Mouse (Mus musculus): ENCODE results near the gene Zfp57. TPM values are rescaled to one million over a fixed set of nuclear protein-coding genes. Genes with fewer than 3 reads are reported as not detected.
A peak's percentile ranks its signal among the peaks of the same experiment; 100 is the strongest.

Gene Zfp57
- polyA plus RNA-seq, 1 experiment from 2014 or later = 84.5 TPM

DNA sequence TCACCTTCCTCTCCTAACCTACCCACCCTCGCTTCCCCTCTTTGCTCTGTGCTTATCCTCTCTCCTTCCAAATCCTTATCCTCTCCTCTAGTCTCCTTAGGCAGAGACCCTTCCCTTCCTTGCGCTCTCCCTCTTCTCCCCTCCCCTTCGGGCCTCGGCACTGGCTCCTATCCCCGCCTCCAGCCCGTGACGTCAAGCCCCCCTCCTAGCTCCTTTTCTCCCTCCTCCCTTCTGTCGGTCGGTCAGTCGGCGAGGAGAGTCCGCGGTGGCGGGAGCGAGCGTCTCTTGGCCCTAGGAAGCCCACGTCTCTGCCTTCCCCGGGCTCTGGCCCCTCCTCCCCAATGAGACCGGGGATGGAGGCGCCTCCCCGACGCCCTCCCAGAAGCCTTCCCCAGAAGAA, 49.4 kb downstream of the Zfp57 start:
- Histone ChIP-seq H3K27ac (peak overlapping the region; percentile 83), H3K36me3 (peaks cover 21% of the 10 kb centered on the region), H3K4me1 (peaks cover 34% of the 10 kb centered on the region), H3K27me3 (ENCODE audit: insufficient read depth, poor library complexity, severe bottlenecking) (peaks cover 27% of the 10 kb centered on the region), H3K4me3 (peak overlapping the region; percentile 80), H3K9me3 (no peaks in the 10 kb centered on the region)
- under 1% methylated on average over 21 of the region's 22 CpGs for WGBS
- DNase-seq (ENCODE audit: low spot score) = peak; percentile 88

DNA sequence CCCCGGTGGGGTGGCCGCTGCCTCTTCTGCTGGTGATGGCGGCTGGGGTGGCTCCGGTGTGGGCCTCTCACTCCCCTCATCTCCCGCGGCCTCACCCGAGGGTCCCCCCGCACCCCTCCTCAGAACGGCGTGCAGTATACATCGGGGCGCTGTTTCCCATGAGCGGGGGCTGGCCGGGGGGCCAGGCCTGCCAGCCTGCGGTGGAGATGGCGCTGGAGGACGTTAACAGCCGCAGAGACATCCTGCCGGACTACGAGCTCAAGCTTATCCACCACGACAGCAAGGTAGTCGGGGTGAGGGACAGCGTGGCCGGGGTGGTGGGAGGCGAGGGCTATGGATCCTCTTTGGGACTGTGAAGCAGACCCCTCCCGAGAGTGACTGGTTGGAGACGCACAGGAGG, 49.9 kb downstream of the Zfp57 start:
- no peaks in the 10 kb centered on the region for H3K9me3 ChIP-seq
- no peak for DNase-seq (ENCODE audit: low spot score)
- H3K4me3 ChIP-seq = peak overlapping the region; percentile 80
- peaks cover 26% of the 10 kb centered on the region for H3K36me3 ChIP-seq
- WGBS = 3% methylated on average over 27 of the region's 27 CpGs
- peaks cover 30% of the 10 kb centered on the region for H3K4me1 ChIP-seq
- H3K27ac ChIP-seq = peak overlapping the region; percentile 83
- peaks cover 27% of the 10 kb centered on the region for H3K27me3 ChIP-seq (ENCODE audit: insufficient read depth, poor library complexity, severe bottlenecking)

DNA sequence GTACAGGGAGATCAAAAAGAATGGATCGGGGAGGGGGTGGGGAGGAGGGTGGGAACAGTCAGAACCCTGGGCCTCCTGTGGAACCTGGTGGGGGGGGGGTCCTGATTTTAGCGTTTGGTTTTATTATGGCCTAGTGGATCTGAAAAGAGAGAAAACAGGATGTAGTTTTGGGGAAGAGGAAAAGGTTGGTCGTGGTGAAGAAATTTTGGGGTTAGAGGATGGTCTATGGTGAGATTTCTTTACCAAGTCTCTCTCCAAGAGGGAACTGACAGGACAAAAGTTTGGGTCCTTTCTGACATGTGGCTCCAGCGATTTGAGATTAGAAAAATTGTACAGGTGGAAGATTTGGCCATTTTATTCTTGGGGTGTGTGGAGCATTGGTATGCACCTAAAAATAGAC, 50.8 kb downstream of the Zfp57 start:
- peaks cover 27% of the 10 kb centered on the region for H3K4me1 ChIP-seq
- no peaks in the 10 kb centered on the region for H3K9me3 ChIP-seq
- H3K4me3 ChIP-seq = no peak overlapping the region
- H3K27ac ChIP-seq = no peak overlapping the region
- DNase-seq (ENCODE audit: low spot score) = no peak
- WGBS = 52% methylated on average over 4 of the region's 4 CpGs
- H3K27me3 ChIP-seq (ENCODE audit: insufficient read depth, poor library complexity, severe bottlenecking) = peaks cover 27% of the 10 kb centered on the region
- peaks cover 34% of the 10 kb centered on the region for H3K36me3 ChIP-seq

DNA sequence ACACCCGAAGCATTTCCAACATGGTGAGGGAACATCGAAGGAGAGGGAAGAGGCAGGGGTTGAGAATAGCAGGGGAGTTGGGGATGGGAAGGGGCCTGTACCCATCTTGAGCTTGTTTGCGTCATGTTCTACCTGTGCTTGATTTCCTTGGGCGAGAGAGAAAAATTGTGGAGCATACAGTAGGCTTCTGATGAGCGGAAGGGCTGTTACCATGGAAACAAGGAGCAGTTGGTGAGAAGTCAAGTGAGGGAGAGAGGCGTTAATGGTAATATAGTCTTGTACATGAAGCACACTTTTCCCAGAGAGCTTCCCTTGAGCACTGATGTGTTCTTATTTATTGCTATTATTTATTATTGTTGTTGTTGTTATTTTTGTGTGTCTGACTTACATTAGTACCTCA, 56.0 kb downstream of the Zfp57 start:
- Histone ChIP-seq H3K27ac (no peak overlapping the region), H3K36me3 (peaks cover 69% of the 10 kb centered on the region)
- 86% methylated on average over 6 of the region's 6 CpGs for WGBS

More for the DNA sequence above, 56.0 kb downstream of the Zfp57 start:
- H3K9me3 ChIP-seq = no peaks in the 10 kb centered on the region
- H3K27me3 ChIP-seq (ENCODE audit: insufficient read depth, poor library complexity, severe bottlenecking) = no peaks in the 10 kb centered on the region
- H3K4me3 ChIP-seq = no peak overlapping the region
- H3K4me1 ChIP-seq = no peaks in the 10 kb centered on the region
- no peak for DNase-seq (ENCODE audit: low spot score)

Other genes starting within 250 kb of the Zfp57 start
- gene H2-M10.5, start 228.3 kb upstream of the Zfp57 start, polyA plus RNA-seq (2016; fragmentation: Nextera tagmentation; extraction: Ambion mirVana) = not detected in 2 replicates
- not detected in 2 replicates for gene H2-M10.6, start 189.0 kb upstream of the Zfp57 start, polyA plus RNA-seq (2016; fragmentation: Nextera tagmentation; extraction: Ambion mirVana)
- 27.1 and 30.4 TPM in 2 replicates for gene Trim26, start 164.0 kb upstream of the Zfp57 start, polyA plus RNA-seq (2016; fragmentation: Nextera tagmentation; extraction: Ambion mirVana)
- gene Trim15, start 134.0 kb upstream of the Zfp57 start, polyA plus RNA-seq (2016; fragmentation: Nextera tagmentation; extraction: Ambion mirVana) = 0.20 TPM in 1 of 2 replicates, not detected in the other
- 18.6 and 21.5 TPM in 2 replicates for gene Trim10, start 131.6 kb upstream of the Zfp57 start, polyA plus RNA-seq (2016; fragmentation: Nextera tagmentation; extraction: Ambion mirVana)
- gene Trim40, start 111.0 kb upstream of the Zfp57 start, polyA plus RNA-seq (2016; fragmentation: Nextera tagmentation; extraction: Ambion mirVana) = not detected in 2 replicates
- gene Trim31, start 103.0 kb upstream of the Zfp57 start, polyA plus RNA-seq (2016; fragmentation: Nextera tagmentation; extraction: Ambion mirVana) = not detected in 2 replicates
- not detected in 2 replicates for gene Rnf39, start 58.2 kb upstream of the Zfp57 start, polyA plus RNA-seq (2016; fragmentation: Nextera tagmentation; extraction: Ambion mirVana)
- 98.8 and 121 TPM in 2 replicates for gene Ppp1r11, start 49.4 kb upstream of the Zfp57 start, polyA plus RNA-seq (2016; fragmentation: Nextera tagmentation; extraction: Ambion mirVana)
- gene Znrd1, start 42.6 kb upstream of the Zfp57 start, polyA plus RNA-seq (2016; fragmentation: Nextera tagmentation; extraction: Ambion mirVana) = 45.2 and 55.4 TPM in 2 replicates
- gene Znrd1as, start 42.6 kb upstream of the Zfp57 start, polyA plus RNA-seq (2016; fragmentation: Nextera tagmentation; extraction: Ambion mirVana) = 7.7 and 10.3 TPM in 2 replicates
- 0.19 and 0.32 TPM in 2 replicates for gene 2410137M14Rik, start 19.9 kb upstream of the Zfp57 start, polyA plus RNA-seq (2016; fragmentation: Nextera tagmentation; extraction: Ambion mirVana)
- 0.27 and 0.39 TPM in 2 replicates for gene H2-M5, start 11.6 kb upstream of the Zfp57 start, polyA plus RNA-seq (2016; fragmentation: Nextera tagmentation; extraction: Ambion mirVana)
- gene Mog, start 22.2 kb downstream of the Zfp57 start, polyA plus RNA-seq (2016; fragmentation: Nextera tagmentation; extraction: Ambion mirVana) = 0.10 and 0.14 TPM in 2 replicates
- gene Gabbr1, start 44.8 kb downstream of the Zfp57 start, polyA plus RNA-seq (2016; fragmentation: Nextera tagmentation; extraction: Ambion mirVana) = 5.8 and 9.6 TPM in 2 replicates
- gene Olfr90, start 87.3 kb downstream of the Zfp57 start, polyA plus RNA-seq (2016; fragmentation: Nextera tagmentation; extraction: Ambion mirVana) = not detected in 2 replicates
- 0.15 TPM in 1 of 2 replicates, not detected in the other for gene Olfr91, start 97.1 kb downstream of the Zfp57 start, polyA plus RNA-seq (2016; fragmentation: Nextera tagmentation; extraction: Ambion mirVana)
- not detected in 2 replicates for gene Olfr92, start 118.9 kb downstream of the Zfp57 start, polyA plus RNA-seq (2016; fragmentation: Nextera tagmentation; extraction: Ambion mirVana)
- gene Olfr93, start 160.3 kb downstream of the Zfp57 start, polyA plus RNA-seq (2016; fragmentation: Nextera tagmentation; extraction: Ambion mirVana) = not detected in 2 replicates
- not detected in 2 replicates for gene Ubd, start 192.7 kb downstream of the Zfp57 start, polyA plus RNA-seq (2016; fragmentation: Nextera tagmentation; extraction: Ambion mirVana)
- gene Olfr94, start 199.8 kb downstream of the Zfp57 start, polyA plus RNA-seq (2016; fragmentation: Nextera tagmentation; extraction: Ambion mirVana) = not detected in 2 replicates
- not detected in 2 replicates for gene Olfr95, start 212.0 kb downstream of the Zfp57 start, polyA plus RNA-seq (2016; fragmentation: Nextera tagmentation; extraction: Ambion mirVana)
- not detected in 2 replicates for gene Olfr96, start 219.0 kb downstream of the Zfp57 start, polyA plus RNA-seq (2016; fragmentation: Nextera tagmentation; extraction: Ambion mirVana)
- not detected in 2 replicates for gene Olfr97, start 236.2 kb downstream of the Zfp57 start, polyA plus RNA-seq (2016; fragmentation: Nextera tagmentation; extraction: Ambion mirVana)

All from heart, embryonic 10.5 days (tissue).